Mouse (Mus musculus) midbrain, embryonic 11.5 days (tissue): Measurements from ENCODE around the gene Acta1. TPM values are rescaled to one million over a fixed set of nuclear protein-coding genes. Genes with fewer than 3 reads are reported as not detected.

Experiments
- ATAC-seq: fragments of 200-750 bp; cut with Nextera tagmentation; 2 replicates; pipeline ENCODE4 v1.8.0; 2017; ENCODE audit warnings: moderate TSS enrichment, moderate library complexity; ENCODE audit not compliant: low FRiP score
- DNase-seq: peaks from one replicate; pipeline ENCODE4 v3.0.0; 2015; ENCODE audit warnings: low spot score; ENCODE audit errors: missing footprints
- H3K27ac ChIP-seq: fragments of 300-500 bp; sonication (generic); 2 replicates; pipeline ENCODE4 v1.5.1; 2014; ENCODE audit warnings: low read depth, low read length
- H3K27me3 ChIP-seq: fragments of 300-500 bp; sonication (generic); 2 replicates; pipeline ENCODE4 v1.6.1; 2014; ENCODE audit warnings: mild to moderate bottlenecking, low read length, moderate library complexity, mixed read lengths; ENCODE audit not compliant: control insufficient read depth, insufficient read depth
- H3K36me3 ChIP-seq: fragments of 300-500 bp; sonication (generic); 2 replicates; pipeline ENCODE4 v1.6.1; 2014; ENCODE audit warnings: mild to moderate bottlenecking, low read length, moderate library complexity, mixed read lengths; ENCODE audit not compliant: control insufficient read depth, insufficient read depth
- H3K4me1 ChIP-seq: fragments of 300-500 bp; sonication (generic); 2 replicates; pipeline ENCODE4 v1.6.1; 2014; ENCODE audit warnings: low read length; ENCODE audit not compliant: control insufficient read depth, insufficient read depth
- H3K4me2 ChIP-seq: fragments of 300-500 bp; sonication (generic); 2 replicates; pipeline ENCODE4 v1.6.1; 2014; ENCODE audit warnings: mild to moderate bottlenecking, moderate library complexity
- H3K4me3 ChIP-seq: fragments of 300-500 bp; sonication (generic); 2 replicates; pipeline ENCODE4 v1.5.1; 2014; ENCODE audit warnings: low read depth, low read length
- H3K9ac ChIP-seq: fragments of 300-500 bp; sonication (generic); 2 replicates; pipeline ENCODE4 v1.6.1; 2014; ENCODE audit warnings: low read length
- H3K9me3 ChIP-seq: fragments of 300-500 bp; sonication (generic); 2 replicates; pipeline ENCODE4 v1.6.1; 2016; ENCODE audit warnings: low read length; ENCODE audit not compliant: control insufficient read depth
- WGBS: fragments of 180-500 bp; shearing (Covaris S2); extraction: QIAGEN DNeasy Blood & Tissue Kit; methylation state at CpG from one replicate; pipeline ENCODE4 v1.1.7; 2014; 5-methylcytosine and 5-hydroxymethylcytosine counted together
- polyA plus RNA-seq: library from polyadenylated mRNA; unstranded; fragments of >200 nt; fragmentation: Nextera tagmentation; extraction: Ambion mirVana; gene quantifications from 2 replicates; pipeline ENCODE4 v1.2.1, GENCODE M21; 2014

Gene Acta1
- polyA plus RNA-seq, 1 experiment from 2014 or later, result not detected

DNA sequence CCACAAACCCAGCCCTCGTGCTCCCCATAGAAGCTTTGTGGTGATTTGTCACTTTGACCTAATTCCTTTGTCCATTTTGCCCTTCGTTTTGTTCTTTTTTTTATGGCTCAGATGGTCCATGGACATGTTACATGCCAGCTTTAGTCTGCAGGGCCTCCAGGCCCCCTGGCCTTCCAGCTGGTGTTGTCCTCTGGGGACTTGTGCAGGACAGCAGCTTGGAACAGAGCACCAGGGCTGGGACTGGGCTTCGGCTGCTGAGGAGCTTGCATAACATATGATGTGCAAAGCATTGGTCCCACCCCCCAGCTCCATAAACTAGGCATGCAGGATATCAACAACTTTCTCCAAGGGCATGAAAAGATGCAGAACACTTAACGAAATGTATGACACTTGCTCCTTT lies 4.8 kb downstream of the Acta1 start:
- ATAC-seq, result no peak
- 75% methylated on average over 4 of the region's 4 CpGs for WGBS

DNA sequence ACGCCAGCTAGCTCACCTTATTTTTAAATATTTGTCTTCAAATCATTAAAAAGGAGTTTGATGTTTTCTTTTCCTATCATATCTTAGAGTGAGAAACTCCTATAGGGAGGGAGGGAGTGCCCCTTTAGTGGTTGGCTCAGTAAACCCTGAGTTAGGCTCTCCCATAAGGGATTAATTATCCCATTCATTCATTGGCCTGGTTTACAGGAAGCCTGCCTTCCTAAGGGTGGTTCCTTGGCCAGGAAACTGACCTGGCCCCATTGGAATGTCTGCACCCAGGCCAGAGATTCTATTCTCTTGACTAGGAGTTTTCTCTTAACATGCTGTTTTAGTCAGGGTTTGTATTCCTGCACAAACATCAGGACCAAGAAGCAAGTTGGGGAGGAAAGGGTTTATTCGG lies 6.6 kb downstream of the Acta1 start:
- no peaks in the 10 kb centered on the region for H3K9me3 ChIP-seq
- H3K27me3 ChIP-seq, result peaks cover 25% of the 10 kb centered on the region
- ATAC-seq, result no peak
- H3K9ac ChIP-seq, result no peak overlapping the region
- no peak overlapping the region for H3K4me2 ChIP-seq
- H3K4me3 ChIP-seq, result no peak overlapping the region
- H3K27ac ChIP-seq, result no peak overlapping the region
- 89% methylated on average over 2 of the region's 2 CpGs for WGBS
- DNase-seq, result no peak
- no peaks in the 10 kb centered on the region for H3K36me3 ChIP-seq
- H3K4me1 ChIP-seq, result peaks cover 12% of the 10 kb centered on the region

More for the DNA sequence above, 4.8 kb downstream of the Acta1 start:
- H3K9me3 ChIP-seq, result no peaks in the 10 kb centered on the region
- H3K9ac ChIP-seq, result no peak overlapping the region
- H3K4me2 ChIP-seq, result no peak overlapping the region
- H3K4me1 ChIP-seq, result peaks cover 12% of the 10 kb centered on the region
- no peak for DNase-seq
- no peak overlapping the region for H3K4me3 ChIP-seq
- H3K36me3 ChIP-seq, result no peaks in the 10 kb centered on the region
- H3K27ac ChIP-seq, result no peak overlapping the region
- H3K27me3 ChIP-seq, result peaks cover 43% of the 10 kb centered on the region

DNA sequence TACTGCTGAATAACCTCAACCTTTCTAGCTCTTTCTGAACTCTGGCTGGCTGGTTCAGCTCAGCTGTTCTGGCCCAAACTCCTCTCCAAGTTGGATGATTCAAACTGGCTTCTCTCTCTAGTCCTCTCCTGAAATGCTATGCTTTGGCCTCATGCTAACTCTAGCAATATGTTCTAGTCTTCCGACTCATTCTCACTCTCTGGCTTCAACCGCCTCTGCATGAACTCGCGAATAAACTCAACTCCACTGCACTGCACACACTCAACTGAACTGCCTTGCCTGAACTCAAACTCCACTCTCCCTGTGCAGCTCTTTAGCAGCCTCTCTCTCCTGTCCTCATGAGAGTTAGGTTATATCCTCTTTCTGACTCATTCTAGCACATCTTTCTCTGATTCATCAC lies 7.4 kb downstream of the Acta1 start:
- Histone ChIP-seq H3K9ac (no peak overlapping the region), H3K36me3 (no peaks in the 10 kb centered on the region), H3K4me3 (no peak overlapping the region), H3K27me3 (peaks cover 17% of the 10 kb centered on the region), H3K9me3 (no peaks in the 10 kb centered on the region), H3K4me1 (peaks cover 6% of the 10 kb centered on the region; the same call in 1 of the 2 replicates), H3K27ac (no peak overlapping the region), H3K4me2 (no peak overlapping the region)
- ATAC-seq, result no peak
- no peak for DNase-seq
- WGBS, result 95% methylated on average over 4 of the region's 4 CpGs

DNA sequence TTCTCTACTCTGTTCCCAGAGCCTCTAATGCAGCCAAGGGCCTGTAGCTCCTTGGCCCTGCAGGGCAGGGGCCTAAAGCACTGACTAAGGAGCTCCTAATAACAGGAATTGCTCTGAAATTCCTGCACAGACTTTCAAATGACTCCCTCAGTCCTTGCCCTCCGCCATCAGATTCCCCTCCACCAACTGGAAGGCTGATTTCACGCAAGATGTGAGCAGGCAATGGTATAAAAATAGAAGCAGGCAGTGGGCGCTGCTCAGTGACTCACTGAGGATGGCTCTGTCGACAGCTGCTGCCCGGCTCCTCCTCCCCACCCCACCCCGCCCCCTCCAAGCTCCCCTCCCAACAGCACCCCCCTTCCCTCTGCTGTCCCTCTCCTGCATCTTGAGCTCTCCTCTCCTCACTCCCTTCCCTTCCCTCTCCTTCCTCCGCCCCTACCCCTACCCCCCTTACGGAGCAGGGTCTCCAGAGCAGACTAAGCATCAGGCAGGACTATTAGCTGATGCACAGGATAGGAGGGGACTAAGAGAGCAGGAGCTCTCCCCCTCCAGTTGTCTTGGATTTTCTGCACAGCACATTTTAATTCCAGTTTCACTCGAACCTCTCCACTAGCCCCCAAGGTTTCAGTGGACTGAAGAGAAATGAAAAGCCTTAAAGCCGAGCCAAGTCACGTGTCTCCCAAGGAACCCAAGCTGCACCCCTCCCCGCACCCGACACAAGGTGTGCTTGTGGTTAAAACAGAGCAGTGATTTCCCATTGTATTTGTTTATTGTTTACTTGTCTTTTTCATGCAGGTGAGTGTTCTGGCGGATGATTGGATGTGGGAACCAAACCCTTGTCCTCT lies 9.6 kb downstream of the Acta1 start:
- no peak for DNase-seq
- Histone ChIP-seq H3K4me2 (no peak overlapping the region), H3K4me1 (no peaks in the 10 kb centered on the region), H3K9me3 (no peaks in the 10 kb centered on the region), H3K9ac (0 out of 2 replicates have a peak overlapping the region, but pooled peaks have one; percentile 22), H3K36me3 (no peaks in the 10 kb centered on the region), H3K4me3 (no peak overlapping the region), H3K27ac (no peak overlapping the region), H3K27me3 (no peaks in the 10 kb centered on the region)
- peak; percentile 52 for ATAC-seq
- 8% methylated on average over 13 of the region's 14 CpGs for WGBS

DNA sequence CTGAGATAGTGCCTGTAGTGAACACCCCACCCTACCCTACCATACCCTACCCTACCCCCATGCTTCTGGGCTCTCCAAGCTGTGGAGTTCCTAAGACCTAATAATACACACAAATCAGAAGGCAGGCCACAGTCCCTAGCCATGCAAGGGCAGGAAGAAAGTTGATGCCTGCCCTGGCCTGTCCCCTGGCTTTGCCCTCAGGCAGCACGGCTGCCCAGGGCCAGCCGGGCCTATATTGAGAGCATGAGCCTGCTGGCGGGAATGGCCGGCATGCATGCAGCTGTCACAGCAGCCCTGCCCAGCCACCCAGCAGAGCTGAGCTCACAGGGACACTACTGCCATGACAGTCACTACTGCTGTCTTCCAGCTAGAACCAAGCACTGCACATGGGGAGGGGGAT lies 11.5 kb downstream of the Acta1 start:
- H3K4me2 ChIP-seq, result no peak overlapping the region
- H3K9ac ChIP-seq, result no peak overlapping the region
- no peaks in the 10 kb centered on the region for H3K9me3 ChIP-seq
- H3K27me3 ChIP-seq, result no peaks in the 10 kb centered on the region
- H3K27ac ChIP-seq, result no peak overlapping the region
- H3K4me3 ChIP-seq, result no peak overlapping the region
- no peaks in the 10 kb centered on the region for H3K36me3 ChIP-seq
- ATAC-seq (no peak), DNase-seq (no peak)
- no peaks in the 10 kb centered on the region for H3K4me1 ChIP-seq
- 60% methylated on average over 4 of the region's 4 CpGs for WGBS

DNA sequence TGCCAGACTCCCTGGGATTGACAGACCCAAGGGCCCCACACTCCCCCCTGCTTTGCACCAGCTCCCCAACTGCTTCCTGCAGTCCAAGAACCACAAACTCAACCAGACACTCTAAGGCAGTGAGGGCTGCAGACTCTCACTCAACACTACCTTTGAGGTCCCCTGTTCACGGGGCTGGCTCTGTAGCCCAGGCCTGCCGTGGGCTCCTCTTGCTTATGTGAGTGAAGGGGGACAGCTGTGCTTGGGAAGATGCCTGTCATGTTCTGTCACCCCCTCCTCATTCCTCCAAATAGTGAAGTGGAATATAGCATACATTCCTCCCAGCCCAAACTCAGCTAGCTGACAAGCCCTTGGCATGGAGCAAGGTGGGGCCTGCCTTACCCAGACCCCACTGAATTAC lies 12.1 kb downstream of the Acta1 start:
- Histone ChIP-seq H3K27ac (no peak overlapping the region), H3K4me2 (no peak overlapping the region), H3K4me3 (no peak overlapping the region), H3K4me1 (no peaks in the 10 kb centered on the region), H3K9ac (no peak overlapping the region), H3K36me3 (no peaks in the 10 kb centered on the region), H3K27me3 (no peaks in the 10 kb centered on the region), H3K9me3 (no peaks in the 10 kb centered on the region)
- whole genome bisulfite sequencing, result 88% methylated on average over 2 of the region's 2 CpGs
- ATAC-seq (no peak), DNase-seq (no peak)

DNA sequence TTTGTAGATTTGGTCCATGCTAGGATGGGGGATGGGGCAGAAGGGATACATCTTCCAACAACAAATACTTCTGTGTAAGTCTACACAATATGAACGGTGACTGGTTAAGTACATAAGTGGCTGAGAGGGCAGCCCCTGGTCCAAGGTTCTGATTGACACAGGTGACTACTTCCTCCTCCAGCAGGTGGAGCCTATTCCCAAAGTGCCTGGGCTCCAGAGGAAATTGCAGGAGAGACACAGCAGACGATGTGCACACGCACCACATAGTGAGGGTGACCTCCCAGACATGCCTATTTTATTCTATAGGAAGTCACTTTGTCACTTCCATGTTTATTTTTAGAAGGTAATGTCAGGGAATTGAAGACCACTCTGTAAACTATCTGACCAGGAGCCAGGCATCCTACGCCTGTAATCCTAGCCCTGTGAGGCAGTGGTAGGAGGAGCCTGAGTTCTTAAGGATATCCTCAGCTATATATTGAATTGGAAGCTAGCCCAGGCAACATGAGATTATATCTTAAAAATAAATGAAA lies 13.7 kb downstream of the Acta1 start:
- no peak for ATAC-seq
- Histone ChIP-seq H3K27ac (no peak overlapping the region), H3K4me2 (no peak overlapping the region), H3K27me3 (no peaks in the 10 kb centered on the region), H3K4me3 (no peak overlapping the region), H3K36me3 (no peaks in the 10 kb centered on the region), H3K9me3 (no peaks in the 10 kb centered on the region), H3K9ac (no peak overlapping the region), H3K4me1 (no peaks in the 10 kb centered on the region)
- 63% methylated on average over 4 of the region's 4 CpGs for WGBS
- no peak for DNase-seq

DNA sequence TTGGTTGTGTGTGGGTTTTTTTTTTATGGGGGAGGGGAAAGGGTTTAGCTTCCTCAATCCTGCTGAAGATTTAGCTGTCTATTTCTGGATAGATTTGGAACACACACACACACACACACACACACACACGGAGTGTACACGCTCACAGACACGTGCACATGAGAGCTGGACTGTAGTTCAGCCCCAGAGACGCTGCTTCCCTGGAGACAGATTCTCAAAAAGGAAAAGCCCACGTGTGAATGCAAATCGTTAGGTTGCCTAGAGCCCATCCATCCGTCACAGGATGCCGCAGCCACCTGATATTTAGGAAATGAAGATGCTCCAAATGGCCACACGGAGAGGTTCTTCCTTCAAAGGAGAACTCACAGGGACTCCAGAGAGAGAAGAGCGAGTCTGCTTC lies 14.3 kb downstream of the Acta1 start:
- ATAC-seq (no peak), DNase-seq (no peak)
- Histone ChIP-seq H3K4me1 (no peaks in the 10 kb centered on the region), H3K4me3 (no peak overlapping the region), H3K27me3 (no peaks in the 10 kb centered on the region), H3K36me3 (no peaks in the 10 kb centered on the region), H3K9ac (no peak overlapping the region), H3K9me3 (no peaks in the 10 kb centered on the region), H3K27ac (no peak overlapping the region), H3K4me2 (no peak overlapping the region)
- WGBS, result 78% methylated on average over 10 of the region's 10 CpGs

DNA sequence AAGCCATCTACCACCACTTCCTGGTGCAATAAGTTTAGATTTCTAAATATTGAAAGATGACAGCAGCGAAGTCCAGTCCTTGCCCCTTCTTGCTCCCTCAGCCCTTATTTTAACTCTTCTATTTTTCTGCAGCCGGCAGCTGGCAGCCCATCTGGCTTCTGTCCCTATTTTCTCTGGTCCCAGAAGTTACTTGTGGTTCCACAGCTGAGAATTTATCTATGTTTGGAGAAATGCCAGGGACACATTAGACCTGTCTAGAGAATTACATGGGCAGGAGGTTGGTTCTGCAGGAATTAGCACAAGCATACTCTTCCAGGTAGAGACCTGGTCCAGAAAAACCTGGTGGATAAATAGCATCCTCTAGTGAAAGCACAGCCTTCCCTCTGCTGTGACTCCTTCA lies 16.7 kb downstream of the Acta1 start:
- ATAC-seq, result no peak

More for the DNA sequence above, 16.7 kb downstream of the Acta1 start:
- DNase-seq, result no peak
- no peaks in the 10 kb centered on the region for H3K9me3 ChIP-seq
- H3K4me3 ChIP-seq, result no peak overlapping the region
- H3K4me1 ChIP-seq, result no peaks in the 10 kb centered on the region
- no peaks in the 10 kb centered on the region for H3K27me3 ChIP-seq
- H3K27ac ChIP-seq, result no peak overlapping the region
- WGBS, result 81% methylated on average over 2 of the region's 2 CpGs
- no peaks in the 10 kb centered on the region for H3K36me3 ChIP-seq
- H3K4me2 ChIP-seq, result no peak overlapping the region
- H3K9ac ChIP-seq, result no peak overlapping the region
